Mouse (Mus musculus) liver, postnatal 0 days (tissue): ENCODE results near the gene 2010111I01Rik.

Experiments
- CTCF ChIP-seq: sonication (generic); IDR thresholded peaks from 2 replicates; pipeline ENCODE4 v1.5.1; 2016; ENCODE audit warnings: antibody characterized with exemption, low read depth
- EP300 ChIP-seq: IDR thresholded peaks from 2 replicates; pipeline ENCODE4 v1.6.1; 2016; ENCODE audit warnings: antibody characterized with exemption, low read depth, mild to moderate bottlenecking

GRCm38 (mm10) chr13:63256146-63256545 is 291.5 kb downstream of the 2010111I01Rik start:
- TF ChIP-seq CTCF (no peak), EP300 (no peak)
